Mouse (Mus musculus): Measurements from ENCODE around the gene Kif22.

Kif22 gene

DNA sequence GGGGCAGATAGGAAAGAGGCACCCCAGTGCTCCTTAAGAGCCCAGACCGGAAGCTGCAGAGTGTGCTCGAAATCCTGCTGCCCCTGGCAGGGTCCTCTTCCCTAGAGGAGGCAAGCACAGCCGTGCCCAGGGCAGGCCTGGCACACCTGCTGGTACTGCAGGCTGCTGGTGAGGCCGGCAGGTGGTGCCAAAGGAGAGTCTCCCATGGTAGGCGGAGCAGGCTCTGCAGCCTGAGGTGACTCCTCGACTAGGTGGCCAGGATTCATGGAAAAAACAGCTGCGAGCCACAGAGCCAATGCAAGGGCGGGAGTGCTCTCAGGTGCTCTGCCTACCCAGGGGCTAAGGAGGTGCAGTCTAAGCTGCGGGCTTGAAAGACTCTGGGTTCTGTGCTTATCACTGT lies 56.0 kb downstream of the Kif22 start:
- peak; percentile 31 to 63 for DNase-seq (ENCODE audit: inconsistent age in 2 of 2, low spot score in 1 of 2)

GRCm38 (mm10) chr7:126984667-126985444 lies 57.4 kb downstream of the Kif22 start:
- no peak for DNase-seq (ENCODE audit: inconsistent age in 2 of 2, low spot score in 1 of 2)

GRCm38 (mm10) chr7:126983113-126983512 lies 59.2 kb downstream of the Kif22 start:
- no peak for DNase-seq (ENCODE audit: inconsistent age in 2 of 2, low spot score in 1 of 2)

- no peak for DNase-seq (ENCODE audit: inconsistent age in 2 of 2, low spot score in 1 of 2)
Observed at GRCm38 (mm10) chr7:126982054-126982453, 60.2 kb downstream of the Kif22 start.

- DNase-seq (ENCODE audit: inconsistent age in 2 of 2, low spot score in 1 of 2), result no peak
Observed at GRCm38 (mm10) chr7:126981601-126982000, 60.7 kb downstream of the Kif22 start.

DNA sequence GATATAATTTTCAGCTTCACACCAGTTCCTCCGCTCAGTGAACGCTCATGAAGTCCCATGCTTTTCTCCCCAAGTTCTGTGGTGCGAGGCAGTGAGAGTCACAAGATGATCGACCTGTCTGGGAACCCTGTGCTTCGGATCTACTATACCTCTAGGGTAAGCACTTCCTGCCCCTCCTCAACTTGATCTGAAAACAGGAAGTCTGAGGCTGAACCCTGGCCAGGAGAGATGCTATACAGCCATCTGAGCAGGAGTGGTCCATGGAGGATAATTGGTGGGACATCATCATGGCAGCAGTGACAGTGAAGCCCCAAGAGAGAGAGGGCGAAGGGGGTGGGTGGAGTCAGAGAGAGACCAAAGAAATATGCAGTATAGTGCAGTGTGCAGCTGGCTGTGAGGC lies 63.4 kb downstream of the Kif22 start:
- DNase-seq (ENCODE audit: inconsistent age in 2 of 2, low spot score in 1 of 2), result no peak

Data from adrenal gland, adult (tissue).